Mouse (Mus musculus): Measurements from ENCODE around the gene 2310022B05Rik.

The 2310022B05Rik gene

DNA sequence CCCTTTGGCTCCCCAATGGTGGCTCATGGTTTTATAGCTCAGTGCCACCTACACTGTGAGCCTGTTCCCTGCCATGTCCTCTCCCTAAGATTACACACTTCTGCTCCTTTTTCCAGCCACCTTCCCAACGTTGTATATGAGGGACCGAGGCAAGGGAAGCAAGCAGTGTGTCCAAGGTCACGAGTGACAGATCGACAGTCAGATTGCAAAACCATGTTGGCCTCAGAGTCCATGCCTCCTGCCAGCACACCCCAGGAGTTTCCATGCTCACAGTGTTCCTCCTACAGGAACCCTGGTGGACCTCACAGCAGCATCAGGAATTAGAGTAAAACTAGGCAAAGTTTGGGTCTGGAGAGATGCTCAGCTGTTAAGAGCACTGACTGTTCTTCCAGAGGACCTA is 73.8 kb downstream of the 2310022B05Rik start:
- no peak for DNase-seq

GRCm38 (mm10) chr8:124586556-124586955 is 76.6 kb downstream of the 2310022B05Rik start:
- DNase-seq: no peak

All from kidney, postnatal 25 days (tissue).